Mouse (Mus musculus) naive thymus-derived CD4-positive, alpha-beta T cell, adult 2 months (primary cell): ENCODE data around the gene Ttll4.

Experiments
- DNase-seq: peaks from one replicate; pipeline ENCODE4 v3.0.0-alpha.2; 2011; ENCODE audit warnings: low read depth

Gene Ttll4

GRCm38 (mm10) chr1:74752833-74753232 is 91.3 kb downstream of the Ttll4 start:
- no peak for DNase-seq
